Mouse (Mus musculus): Measurements from ENCODE around the gene Sipa1l3.

Gene Sipa1l3

GRCm38 (mm10) chr7:29446156-29446555 is 72.3 kb downstream of the Sipa1l3 start:
- intact Hi-C loops (cut with DNase I), result no loop called here

- intact Hi-C loops (cut with DNase I), result loop anchor here (5.0 kb wide), 1 partner anchor 62 kb away; no protein-coding TSS in a partner anchor
Measured at GRCm38 (mm10) chr7:29444527-29444926, 73.9 kb downstream of the Sipa1l3 start.

- intact Hi-C loops (cut with DNase I), result loop anchor here (5.0 kb wide), 1 partner anchor 62 kb away; no protein-coding TSS in a partner anchor
Measured at GRCm38 (mm10) chr7:29444070-29444469, 74.4 kb downstream of the Sipa1l3 start.

GRCm38 (mm10) chr7:29441793-29442192 is 76.6 kb downstream of the Sipa1l3 start:
- intact Hi-C loops (cut with DNase I), result loop anchor here (5.0 kb wide), 1 partner anchor 59 kb away; no protein-coding TSS in a partner anchor

GRCm38 (mm10) chr7:29441151-29441550 is 77.3 kb downstream of the Sipa1l3 start:
- intact Hi-C loops (cut with DNase I), result loop anchor here (5.0 kb wide), 1 partner anchor 59 kb away; no protein-coding TSS in a partner anchor

- intact Hi-C loops (cut with DNase I), result loop anchor here (5.0 kb wide), 1 partner anchor 84 kb away; no protein-coding TSS in a partner anchor
Measured at GRCm38 (mm10) chr7:29438655-29439282, 79.7 kb downstream of the Sipa1l3 start.

GRCm38 (mm10) chr7:29438204-29438603 is 80.2 kb downstream of the Sipa1l3 start:
- intact Hi-C loops (cut with DNase I), result loop anchor here (5.0 kb wide), 1 partner anchor 84 kb away; no protein-coding TSS in a partner anchor

- intact Hi-C loops (cut with DNase I), result loop anchor here (5.0 kb wide), 1 partner anchor 85 kb away; no protein-coding TSS in a partner anchor
Measured at GRCm38 (mm10) chr7:29437072-29437471, 81.4 kb downstream of the Sipa1l3 start.

- intact Hi-C loops (cut with DNase I), result loop anchor here (5.0 kb wide), 1 partner anchor 88 kb away; no protein-coding TSS in a partner anchor
Measured at GRCm38 (mm10) chr7:29434313-29435035, 84.0 kb downstream of the Sipa1l3 start.

- intact Hi-C loops (cut with DNase I), result no loop called here
Measured at GRCm38 (mm10) chr7:29433725-29434124, 84.7 kb downstream of the Sipa1l3 start.

- intact Hi-C loops (cut with DNase I), result no loop called here
Measured at GRCm38 (mm10) chr7:29432947-29433553, 85.4 kb downstream of the Sipa1l3 start.

GRCm38 (mm10) chr7:29432180-29432946 is 86.1 kb downstream of the Sipa1l3 start:
- intact Hi-C loops (cut with DNase I), result no loop called here

- intact Hi-C loops (cut with DNase I), result no loop called here
Measured at GRCm38 (mm10) chr7:29430739-29431211, 87.7 kb downstream of the Sipa1l3 start.

GRCm38 (mm10) chr7:29426056-29426455 is 92.4 kb downstream of the Sipa1l3 start:
- intact Hi-C loops (cut with DNase I), result no loop called here

- intact Hi-C loops (cut with DNase I), result no loop called here
Measured at GRCm38 (mm10) chr7:29425413-29425827, 93.0 kb downstream of the Sipa1l3 start.

GRCm38 (mm10) chr7:29424690-29425089 is 93.8 kb downstream of the Sipa1l3 start:
- intact Hi-C loops (cut with DNase I), result no loop called here

- intact Hi-C loops (cut with DNase I), result no loop called here
Measured at GRCm38 (mm10) chr7:29421909-29422244, 96.6 kb downstream of the Sipa1l3 start.

- intact Hi-C loops (cut with DNase I), result no loop called here
Measured at GRCm38 (mm10) chr7:29421240-29421908, 97.1 kb downstream of the Sipa1l3 start.

- intact Hi-C loops (cut with DNase I), result no loop called here
Measured at GRCm38 (mm10) chr7:29419836-29420235, 98.6 kb downstream of the Sipa1l3 start.

GRCm38 (mm10) chr7:29418231-29418630 is 100.2 kb downstream of the Sipa1l3 start:
- intact Hi-C loops (cut with DNase I), result no loop called here

Data from adrenal gland (tissue).